Mouse (Mus musculus) liver, postnatal 0 days (tissue): ENCODE measurements at regions not wholly inside any gene's neighbourhood (a gene's known extent, or its start where the extent isn't known, plus 50 kb on each side); places are given as distances from the start of the nearest gene placed in this dataset.

Experiments used
- ATAC-seq: fragments of 200-750 bp; cut with Nextera tagmentation; 2 replicates; pipeline ENCODE4 v1.8.0; 2017; ENCODE audit warnings: mild to moderate bottlenecking, moderate library complexity
- DNase-seq: peaks from one replicate; pipeline ENCODE4 v3.0.0-alpha.2; 2016
- H3K27ac ChIP-seq: fragments of 300-500 bp; sonication (generic); 2 replicates; pipeline ENCODE4 v1.5.1; 2014; ENCODE audit warnings: antibody characterized with exemption, moderate library complexity, mild to moderate bottlenecking, low read depth
- H3K27me3 ChIP-seq: fragments of 300-500 bp; sonication (generic); 2 replicates; pipeline ENCODE4 v1.6.1; 2014; ENCODE audit warnings: low read length, control low read depth, mixed read lengths; ENCODE audit not compliant: insufficient read depth
- H3K36me3 ChIP-seq: fragments of 300-500 bp; sonication (generic); replicated peaks from 2 replicates; pipeline ENCODE4 v1.6.1; 2014; ENCODE audit warnings: mild to moderate bottlenecking, control low read depth, low read length, moderate library complexity, mixed read lengths; ENCODE audit not compliant: insufficient read depth
- H3K4me1 ChIP-seq: fragments of 300-500 bp; sonication (generic); 2 replicates; pipeline ENCODE4 v1.6.1; 2014; ENCODE audit warnings: antibody characterized with exemption, mild to moderate bottlenecking, control low read depth; ENCODE audit not compliant: insufficient read depth
- H3K4me2 ChIP-seq: fragments of 300-500 bp; sonication (generic); 2 replicates; pipeline ENCODE4 v1.6.1; 2014; ENCODE audit warnings: low read depth, mild to moderate bottlenecking, low read length, moderate library complexity, mixed read lengths
- H3K4me3 ChIP-seq: fragments of 300-500 bp; sonication (generic); 2 replicates; pipeline ENCODE4 v1.5.1; 2014; ENCODE audit warnings: low read depth, low read length
- H3K9ac ChIP-seq: fragments of 300-500 bp; sonication (generic); replicated peaks from 2 replicates; pipeline ENCODE4 v1.6.1; 2014; ENCODE audit warnings: mild to moderate bottlenecking, moderate library complexity
- H3K9me3 ChIP-seq: fragments of 300-500 bp; sonication (generic); 2 replicates; pipeline ENCODE4 v1.6.1; 2016; ENCODE audit warnings: mild to moderate bottlenecking, control low read depth, low read length, mixed read lengths
- CTCF ChIP-seq: sonication (generic); IDR thresholded peaks from 2 replicates; pipeline ENCODE4 v1.5.1; 2016; ENCODE audit warnings: antibody characterized with exemption, low read depth
- EP300 ChIP-seq: IDR thresholded peaks from 2 replicates; pipeline ENCODE4 v1.6.1; 2016; ENCODE audit warnings: antibody characterized with exemption, low read depth, mild to moderate bottlenecking
- WGBS: fragments of 180-500 bp; shearing (Covaris S2); extraction: QIAGEN DNeasy Blood & Tissue Kit; methylation state at CpG from one replicate; pipeline ENCODE4 v1.1.7; 2014; ENCODE audit not compliant: insufficient replicate concordance; 5-methylcytosine and 5-hydroxymethylcytosine counted together

DNA sequence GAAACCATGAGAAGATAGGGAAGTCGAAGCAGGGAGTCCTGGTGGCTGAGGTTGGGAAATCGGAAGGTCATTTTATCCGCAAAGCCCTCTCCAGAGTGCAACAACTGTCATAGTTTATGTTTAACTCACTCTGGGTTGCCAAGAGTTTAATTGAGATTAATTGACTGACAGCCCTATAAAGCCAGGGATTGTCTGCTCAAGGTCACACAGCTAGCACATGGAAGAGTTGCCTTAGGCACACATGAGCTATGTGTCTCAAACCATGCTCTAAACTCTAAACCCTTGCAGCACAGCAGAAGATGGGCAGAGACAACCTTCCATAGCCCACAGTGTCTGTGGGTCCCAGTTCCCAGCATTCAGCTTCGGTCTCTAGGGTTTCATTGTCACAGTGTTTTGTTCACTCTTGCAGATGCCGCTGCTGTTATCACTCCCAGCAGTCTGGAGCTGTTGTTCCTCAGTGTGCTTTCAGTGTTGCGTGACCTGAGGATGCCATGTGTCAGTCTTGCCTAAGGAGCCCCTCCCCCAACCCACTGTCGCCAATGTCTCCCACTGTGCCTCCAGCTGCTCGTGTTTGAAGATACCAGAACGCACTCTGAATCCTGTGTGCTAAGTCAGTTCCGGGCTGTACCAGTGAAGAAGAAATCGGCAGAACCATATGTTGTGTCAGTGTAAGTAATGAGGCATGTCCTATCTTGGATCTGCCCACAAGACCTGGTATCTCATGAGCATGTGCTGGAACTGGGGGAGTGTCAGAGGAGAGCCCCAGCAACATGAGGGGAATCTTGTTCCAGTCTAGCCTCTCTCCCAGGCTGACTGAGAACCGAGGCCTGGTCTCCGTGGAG is 179.5 kb upstream of the Klf4 start:
- Histone ChIP-seq H3K36me3 (no peaks in the 10 kb centered on the region), H3K4me3 (no peak overlapping the region), H3K27me3 (no peaks in the 10 kb centered on the region; the same call in 1 of the 2 replicates), H3K9me3 (no peaks in the 10 kb centered on the region), H3K9ac (no peak overlapping the region), H3K4me2 (no peak overlapping the region), H3K27ac (no peak overlapping the region), H3K4me1 (no peaks in the 10 kb centered on the region)
- TF ChIP-seq CTCF (no peak), EP300 (no peak)
- ATAC-seq (no peak), DNase-seq (no peak)
- 62% methylated on average over 13 of the region's 13 CpGs for WGBS

DNA sequence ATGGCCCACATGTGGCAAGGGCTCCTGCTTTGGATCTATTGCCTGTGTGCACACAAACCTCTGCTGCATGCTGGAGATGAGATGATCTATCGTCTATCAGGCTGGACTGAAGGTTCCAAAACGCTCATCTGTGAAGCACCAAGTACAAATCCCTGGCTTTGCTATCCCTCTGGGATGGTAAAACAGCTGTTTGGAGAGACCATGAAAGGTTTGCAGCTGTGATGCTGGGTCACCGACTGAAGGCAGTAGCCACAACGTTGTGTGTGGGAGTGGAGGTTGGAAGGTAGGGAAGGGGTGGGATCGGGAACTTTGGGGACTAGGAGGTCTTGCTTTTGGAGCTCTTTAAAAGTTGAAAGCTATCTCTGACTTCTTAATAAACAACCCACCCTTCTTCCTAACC is 178.2 kb upstream of the Klf4 start:
- no peak for TF ChIP-seq CTCF
- no peak for TF ChIP-seq EP300
- no peak overlapping the region for H3K4me2 ChIP-seq
- H3K9me3 ChIP-seq = no peaks in the 10 kb centered on the region
- H3K9ac ChIP-seq = no peak overlapping the region
- H3K4me3 ChIP-seq = no peak overlapping the region
- no peak for ATAC-seq
- no peaks in the 10 kb centered on the region; the same call in 1 of the 2 replicates for H3K27me3 ChIP-seq
- no peak for DNase-seq
- H3K27ac ChIP-seq = no peak overlapping the region
- H3K36me3 ChIP-seq = no peaks in the 10 kb centered on the region
- 78% methylated on average over 5 of the region's 5 CpGs for WGBS
- no peaks in the 10 kb centered on the region for H3K4me1 ChIP-seq

DNA sequence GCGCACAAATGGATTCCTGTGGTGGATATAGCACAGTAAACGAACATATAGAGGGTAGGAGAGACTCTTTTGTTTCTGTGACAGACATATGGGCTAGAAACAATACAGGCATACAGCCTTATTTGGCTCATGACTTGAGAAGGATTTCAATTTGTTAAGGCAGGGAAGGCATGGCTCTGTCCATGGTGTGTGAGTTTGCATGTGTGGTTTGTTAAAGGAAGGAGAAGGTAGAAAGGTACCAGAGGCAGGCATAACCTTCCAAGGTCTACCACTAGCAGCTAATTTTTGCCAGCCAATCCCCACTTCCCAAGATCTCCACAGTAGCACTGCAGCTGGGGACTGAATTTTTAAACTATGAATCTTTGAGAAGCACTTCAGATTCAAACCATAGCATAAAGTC is 176.5 kb upstream of the Klf4 start:
- 70% methylated on average over 2 of the region's 2 CpGs for WGBS
- Histone ChIP-seq H3K4me1 (no peaks in the 10 kb centered on the region), H3K4me2 (no peak overlapping the region), H3K9ac (no peak overlapping the region), H3K4me3 (no peak overlapping the region), H3K27ac (no peak overlapping the region), H3K36me3 (no peaks in the 10 kb centered on the region), H3K9me3 (no peaks in the 10 kb centered on the region), H3K27me3 (no peaks in the 10 kb centered on the region; the same call in 1 of the 2 replicates)
- no peak for ATAC-seq
- TF ChIP-seq EP300 = no peak
- TF ChIP-seq CTCF = no peak
- no peak for DNase-seq

DNA sequence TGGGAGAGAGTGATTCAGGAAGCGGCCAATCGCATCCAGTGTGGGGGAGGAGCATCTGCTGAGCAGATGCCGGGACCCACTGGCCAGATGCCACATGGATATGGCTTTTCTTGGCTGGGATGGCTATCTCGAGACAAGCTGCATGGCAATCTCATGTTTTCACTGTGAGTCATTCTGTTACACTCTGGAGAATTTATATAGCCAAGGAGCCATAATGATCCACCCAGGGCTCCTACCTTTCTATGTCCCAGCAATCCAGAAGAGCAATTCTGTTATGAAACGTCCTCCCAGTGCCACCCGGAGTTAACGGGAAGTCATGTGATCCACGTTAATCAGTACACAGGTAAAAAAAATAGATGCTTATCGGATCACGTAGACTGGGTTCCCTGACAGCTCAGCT is 175.7 kb upstream of the Klf4 start:
- Histone ChIP-seq H3K4me2 (no peak overlapping the region), H3K9me3 (no peaks in the 10 kb centered on the region), H3K4me3 (no peak overlapping the region), H3K27ac (no peak overlapping the region), H3K4me1 (no peaks in the 10 kb centered on the region), H3K27me3 (no peaks in the 10 kb centered on the region; the same call in 1 of the 2 replicates), H3K9ac (no peak overlapping the region), H3K36me3 (no peaks in the 10 kb centered on the region)
- 74% methylated on average over 10 of the region's 10 CpGs for WGBS
- DNase-seq = no peak
- no peak for ATAC-seq
- TF ChIP-seq EP300 = no peak
- TF ChIP-seq CTCF = no peak

DNA sequence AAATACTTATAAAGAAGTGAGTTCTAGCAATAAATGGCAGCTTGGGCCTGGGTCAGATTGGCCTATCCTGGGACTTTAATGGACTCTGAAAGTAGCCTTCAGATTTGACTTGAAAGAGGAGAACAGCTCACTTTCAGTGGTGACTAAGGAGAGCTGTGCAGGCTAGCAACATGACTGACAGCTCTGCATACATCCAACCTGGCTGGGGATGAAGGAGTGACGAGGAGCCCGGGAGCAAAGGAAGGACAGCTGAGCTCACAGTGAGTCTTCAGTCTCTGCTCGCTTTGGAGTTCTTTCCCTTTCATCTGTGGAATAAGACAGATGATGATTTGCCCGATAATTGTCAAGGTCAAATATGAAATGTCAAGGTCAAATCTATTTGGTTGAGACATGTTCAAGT is 172.7 kb upstream of the Klf4 start:
- 61% methylated on average over 4 of the region's 4 CpGs for WGBS
- no peaks in the 10 kb centered on the region; the same call in 1 of the 2 replicates for H3K27me3 ChIP-seq
- no peak for TF ChIP-seq CTCF
- no peak for TF ChIP-seq EP300

DNA sequence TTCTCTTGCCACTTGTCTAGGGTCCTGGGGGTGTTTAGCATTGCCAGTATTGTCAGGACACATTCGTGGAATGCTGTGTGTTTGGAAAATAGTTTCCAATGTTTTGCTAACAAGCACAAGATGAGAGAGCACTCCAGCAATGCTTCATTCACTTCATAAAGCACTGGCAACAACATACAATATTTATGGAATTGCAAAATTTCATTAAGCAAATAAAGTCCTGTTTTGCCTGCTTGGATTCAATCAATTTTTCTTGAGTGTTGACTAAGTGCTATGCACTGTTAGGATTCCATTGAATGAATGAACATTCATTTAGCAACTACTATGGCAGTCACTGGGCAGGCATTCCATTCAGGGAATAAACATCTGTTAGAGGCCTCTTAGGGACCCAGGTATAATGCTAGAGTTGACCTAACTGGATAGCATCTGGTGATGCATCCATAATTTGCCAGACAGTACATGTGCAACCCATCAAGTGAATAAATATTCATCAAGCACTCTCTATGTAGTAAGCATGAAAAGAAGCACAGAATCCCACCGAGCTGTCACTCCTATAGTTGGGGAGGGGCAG is 171.2 kb upstream of the Klf4 start:
- TF ChIP-seq CTCF = no peak
- TF ChIP-seq EP300 = no peak
- Histone ChIP-seq H3K27ac (no peak overlapping the region), H3K9me3 (no peaks in the 10 kb centered on the region), H3K4me3 (no peak overlapping the region), H3K36me3 (no peaks in the 10 kb centered on the region), H3K27me3 (peaks cover 2% of the 10 kb centered on the region; the same call in 1 of the 2 replicates), H3K9ac (no peak overlapping the region), H3K4me1 (no peaks in the 10 kb centered on the region), H3K4me2 (no peak overlapping the region)
- WGBS = 70% methylated on average over 2 of the region's 2 CpGs
- ATAC-seq = no peak
- no peak for DNase-seq

More for the DNA sequence above, 172.7 kb upstream of the Klf4 start:
- no peak overlapping the region for H3K4me2 ChIP-seq
- no peaks in the 10 kb centered on the region for H3K9me3 ChIP-seq
- H3K27ac ChIP-seq = no peak overlapping the region
- no peak for DNase-seq
- no peak for ATAC-seq
- H3K9ac ChIP-seq = no peak overlapping the region
- H3K4me3 ChIP-seq = no peak overlapping the region
- no peaks in the 10 kb centered on the region for H3K36me3 ChIP-seq
- H3K4me1 ChIP-seq = no peaks in the 10 kb centered on the region
